Mouse (Mus musculus) frontal cortex, postnatal 10 days (tissue): ENCODE measurements at regions not wholly inside any gene's neighbourhood (a gene's known extent, or its start where the extent isn't known, plus 50 kb on each side); places are given as distances from the start of the nearest gene placed in this dataset.

Source experiments
- DNase-seq, 2 experiments: peaks; one replicate each; pipeline ENCODE4 v3.0.0; 2022; ENCODE audit warnings: low spot score in 2 of 2, mixed read lengths in 1 of 2

- no peak for DNase-seq
These were observed 535.4 kb upstream of the Cntnap5b start for GRCm38 (mm10) chr1:99237214-99237613.

DNA sequence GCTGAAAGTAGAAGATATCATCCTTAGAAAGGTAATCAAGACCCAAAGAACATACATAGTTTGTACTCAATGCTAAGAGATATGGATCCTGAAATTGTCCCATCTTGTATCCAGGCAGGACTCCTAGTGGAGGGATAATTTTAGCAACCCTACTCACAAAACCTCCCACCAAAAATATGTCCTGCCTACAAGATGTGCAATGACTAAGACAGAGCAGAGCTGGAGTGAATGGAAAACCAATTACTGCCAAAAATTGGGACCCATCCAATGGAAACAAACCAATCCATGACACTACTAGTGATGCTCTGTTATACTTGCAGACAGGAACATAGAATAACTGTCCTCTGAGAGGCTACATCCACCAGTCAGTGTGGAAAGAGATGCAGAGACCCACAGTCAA lies 487.0 kb upstream of the Cntnap5b start:
- DNase-seq = peak in 1 of 2 experiments; percentile 2

- no peak for DNase-seq
These were observed 484.7 kb upstream of the Cntnap5b start for GRCm38 (mm10) chr1:99287834-99288233.

GRCm38 (mm10) chr1:99299139-99299538 lies 473.4 kb upstream of the Cntnap5b start:
- DNase-seq = no peak

- no peak for DNase-seq
These were observed 455.4 kb upstream of the Cntnap5b start for GRCm38 (mm10) chr1:99317043-99317709.

DNA sequence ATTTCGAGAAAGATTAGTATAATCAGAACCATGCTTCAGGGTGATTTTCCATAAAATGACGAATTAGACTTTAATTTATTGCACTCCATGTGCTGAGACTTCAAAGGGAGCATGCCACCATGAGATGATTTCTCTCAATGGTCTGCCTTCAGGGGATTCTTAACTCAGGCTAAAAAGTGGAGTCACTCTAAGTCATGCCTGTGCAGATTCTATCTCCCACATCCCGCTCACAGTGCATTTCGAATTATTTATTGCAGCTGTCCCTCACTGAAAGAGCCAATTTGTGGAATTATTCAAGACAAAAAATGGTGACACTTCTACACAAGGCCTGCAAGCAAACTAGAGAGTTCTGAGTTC lies 454.9 kb upstream of the Cntnap5b start:
- DNase-seq = no peak
